Mouse (Mus musculus): ENCODE measurements around the gene Usp20. TPM values are rescaled to one million over a fixed set of nuclear protein-coding genes. Genes with fewer than 3 reads are reported as not detected.
A peak's percentile ranks its signal among the peaks of the same experiment; 100 is the strongest.

The Usp20 gene
- total RNA-seq, 2 experiments from 2014 or later = 5.0 TPM; not detected in 1

DNA sequence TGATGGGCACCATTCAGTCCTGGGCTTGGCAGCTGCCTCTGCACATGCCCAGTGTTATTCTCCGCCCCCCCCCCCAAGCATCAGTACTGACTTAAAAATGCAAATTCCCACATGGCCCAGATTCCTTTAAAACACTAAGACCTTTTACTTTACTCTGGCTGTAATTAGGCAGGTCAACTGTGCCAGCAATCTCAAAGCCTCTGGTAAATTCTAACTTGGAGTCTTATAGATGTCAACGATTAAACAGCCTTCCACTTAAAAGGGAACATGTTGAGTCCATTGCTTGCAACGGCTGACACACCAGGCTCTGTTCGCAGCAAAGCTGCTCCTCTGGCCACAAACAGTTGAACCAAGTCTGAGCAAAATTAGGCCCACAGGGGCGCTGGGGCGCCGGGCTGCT lies 49.9 kb downstream of the Usp20 start:
- no peak for ATAC-seq (replicated peaks; ENCODE audit: low FRiP score, poor library complexity, severe bottlenecking)

DNA sequence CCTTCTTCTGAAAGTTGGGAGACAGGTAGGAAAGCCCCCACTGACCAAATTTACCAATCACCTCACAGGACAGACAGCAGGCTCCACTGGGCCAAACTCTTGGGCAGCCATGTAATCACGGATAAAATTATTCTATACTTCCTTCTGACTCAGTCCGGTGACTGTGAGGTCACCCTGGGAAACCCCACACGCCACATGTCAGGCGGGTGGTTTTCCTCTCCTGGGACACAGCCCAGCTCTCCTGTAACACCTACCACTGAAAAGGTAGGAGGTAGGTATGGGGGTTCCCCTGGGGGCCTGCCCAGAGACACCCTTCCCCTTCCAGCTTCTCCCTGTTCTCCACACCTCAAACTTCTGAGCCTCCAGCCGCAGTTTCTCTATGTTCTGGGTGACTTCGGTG lies 54.7 kb downstream of the Usp20 start:
- ATAC-seq (replicated peaks; ENCODE audit: low FRiP score, poor library complexity, severe bottlenecking) = no peak

DNA sequence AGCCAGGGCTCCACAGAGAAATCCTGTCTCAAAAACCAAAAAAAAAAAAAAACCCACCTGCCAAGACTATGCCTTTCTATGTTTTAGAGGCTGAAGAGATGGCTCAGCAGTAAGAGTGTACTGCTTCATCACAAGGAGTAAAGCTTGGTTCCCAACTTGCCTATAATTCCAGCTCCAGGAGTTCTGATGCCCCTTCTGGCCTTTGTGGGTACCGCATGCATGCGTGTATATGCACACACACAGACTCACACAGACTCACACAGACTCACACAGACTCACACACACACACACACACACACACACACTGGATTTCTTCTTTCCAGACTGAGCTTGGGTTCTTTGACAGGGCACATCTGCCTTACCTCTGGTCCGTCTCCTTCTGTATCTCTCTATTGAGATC lies 58.0 kb downstream of the Usp20 start:
- no peak for ATAC-seq (replicated peaks; ENCODE audit: low FRiP score, poor library complexity, severe bottlenecking)

DNA sequence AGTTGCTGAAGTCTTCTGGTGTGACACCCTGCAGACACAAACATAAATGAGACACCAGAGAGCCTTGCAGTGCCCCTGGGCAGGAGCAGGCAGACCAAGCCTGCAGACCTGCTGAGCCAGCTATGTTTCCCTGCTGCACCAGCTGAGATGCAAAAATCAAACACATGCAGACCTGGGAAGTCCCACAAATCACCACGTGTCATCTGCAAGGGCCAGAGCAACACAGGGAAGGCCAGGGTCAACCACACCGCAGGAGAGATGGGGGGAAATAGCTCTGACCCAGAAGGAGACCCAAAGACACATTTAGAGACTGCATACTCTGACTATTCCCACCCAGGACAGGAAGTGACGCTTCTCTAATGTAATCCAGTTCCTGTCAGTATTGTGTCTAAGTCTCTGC lies 58.4 kb downstream of the Usp20 start:
- no peak for ATAC-seq (replicated peaks; ENCODE audit: low FRiP score, poor library complexity, severe bottlenecking)

DNA sequence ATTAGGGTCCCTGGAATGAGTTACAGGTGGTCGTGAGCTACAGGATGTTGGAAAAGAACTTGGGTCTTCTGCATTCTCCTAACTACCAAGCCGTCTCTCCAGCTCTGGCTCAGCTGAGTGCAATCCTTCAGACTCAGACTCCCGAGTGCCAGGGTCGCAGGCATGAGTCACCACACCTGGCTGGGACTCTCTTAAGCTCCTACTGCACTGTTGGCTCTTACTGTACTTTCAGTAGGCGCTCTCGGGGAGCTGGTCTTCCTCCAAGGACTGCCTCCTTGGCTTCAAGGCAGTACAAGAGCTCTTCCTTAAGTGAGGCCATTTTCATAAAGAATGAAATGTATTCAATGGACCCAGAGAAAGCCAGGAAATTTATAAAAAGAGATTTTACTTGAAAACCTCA lies 59.3 kb downstream of the Usp20 start:
- no peak for ATAC-seq (replicated peaks; ENCODE audit: low FRiP score, poor library complexity, severe bottlenecking)

DNA sequence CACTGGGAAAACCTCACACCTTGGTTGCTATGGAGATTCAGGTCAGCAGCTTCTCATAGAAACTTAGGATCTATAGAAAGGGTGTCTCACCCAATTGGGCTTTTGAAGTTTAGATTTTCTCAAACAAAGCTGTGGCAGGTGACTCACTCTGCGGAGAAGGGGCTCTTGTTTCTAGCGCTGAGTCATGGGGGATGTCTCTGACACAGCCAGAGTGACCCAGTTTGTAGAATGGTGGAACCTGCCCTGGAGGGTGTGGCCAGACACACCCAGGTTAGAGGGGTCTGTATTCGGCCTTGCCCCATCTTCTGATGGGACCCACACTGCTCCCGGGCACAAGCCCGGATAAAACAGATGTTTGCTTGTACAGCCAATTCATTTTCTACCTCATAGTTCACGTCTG lies 60.8 kb downstream of the Usp20 start:
- no peak for ATAC-seq (replicated peaks; ENCODE audit: low FRiP score, poor library complexity, severe bottlenecking)

DNA sequence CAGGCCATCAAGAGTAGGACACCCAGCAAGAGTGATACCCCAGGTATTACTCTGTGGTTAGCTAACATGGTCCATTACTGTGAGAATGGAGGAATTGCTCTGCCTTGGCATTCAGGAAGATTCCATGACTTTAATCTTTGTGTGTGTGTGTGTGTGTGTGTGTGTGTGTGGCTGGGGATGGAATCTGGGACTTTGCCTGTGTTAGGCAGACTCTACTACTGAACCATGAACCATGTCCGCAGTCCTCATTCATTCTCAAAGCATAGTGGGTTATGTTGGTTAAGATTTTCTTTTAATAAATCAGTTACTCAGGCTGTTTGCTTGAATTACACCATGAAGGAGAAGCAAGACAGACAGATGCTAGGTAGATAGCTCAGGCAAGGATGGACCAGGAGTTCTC lies 61.8 kb downstream of the Usp20 start:
- no peak for ATAC-seq (replicated peaks; ENCODE audit: low FRiP score, poor library complexity, severe bottlenecking)

DNA sequence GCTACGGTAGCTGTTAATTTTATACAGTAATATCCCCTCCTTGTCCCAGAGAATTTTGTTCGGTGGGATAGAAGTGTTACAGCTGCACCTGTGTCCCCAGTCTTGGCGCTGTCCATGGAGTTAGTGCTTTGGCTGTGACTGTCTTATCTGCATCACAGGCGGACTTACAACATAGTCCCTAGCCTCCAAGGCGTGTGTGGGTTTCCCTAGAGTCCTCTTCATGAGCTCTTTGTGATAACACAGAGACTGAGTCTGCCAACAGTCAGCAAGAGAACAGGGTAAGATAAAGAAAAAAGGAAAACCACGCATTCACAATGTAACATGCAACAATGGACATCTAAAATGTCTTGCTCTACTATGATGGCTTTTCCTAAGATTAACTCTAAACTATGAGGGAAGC lies 66.0 kb downstream of the Usp20 start:
- no peak for ATAC-seq (replicated peaks; ENCODE audit: low FRiP score, poor library complexity, severe bottlenecking)

DNA sequence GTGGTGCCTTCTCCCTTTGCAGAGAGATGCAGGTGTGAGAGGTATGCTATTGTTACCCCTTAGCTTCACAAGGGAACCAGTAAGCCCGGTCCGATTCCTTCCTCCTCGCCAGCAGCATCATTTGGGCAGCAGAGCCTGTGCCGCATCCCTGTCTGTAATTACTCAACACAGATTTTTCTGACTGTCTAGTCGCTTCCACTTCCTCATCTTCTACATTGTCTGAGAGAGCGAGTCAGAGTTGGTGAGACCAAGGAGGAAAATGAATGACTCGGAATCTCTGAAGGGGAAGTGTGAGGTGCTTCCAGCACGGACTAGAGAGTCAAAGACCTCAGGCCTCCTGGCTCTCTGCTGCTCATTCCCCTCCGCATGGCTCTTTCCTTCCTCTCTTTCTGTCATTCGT lies 70.4 kb downstream of the Usp20 start:
- no peak for ATAC-seq (replicated peaks; ENCODE audit: low FRiP score, poor library complexity, severe bottlenecking)

DNA sequence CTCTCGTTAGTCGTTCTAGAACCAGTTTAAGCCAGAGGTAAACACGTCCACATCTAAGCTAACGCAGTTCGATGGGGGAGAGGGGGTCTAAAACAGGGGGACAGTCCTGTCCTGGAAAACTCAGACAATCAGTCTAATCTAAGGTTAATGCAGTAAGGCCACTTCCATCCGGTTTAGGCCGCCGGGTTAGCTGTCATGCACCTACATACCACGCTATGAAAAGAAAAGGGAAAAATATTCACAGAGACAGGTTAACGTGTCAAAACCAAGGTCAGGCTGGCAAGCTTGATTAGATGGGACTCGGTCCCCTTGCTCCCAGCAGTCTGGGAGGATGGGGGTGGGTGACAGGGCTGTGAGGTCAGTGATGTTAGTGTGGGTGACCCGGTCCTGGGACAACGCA lies 71.3 kb downstream of the Usp20 start:
- no peak for ATAC-seq (replicated peaks; ENCODE audit: low FRiP score, poor library complexity, severe bottlenecking)

DNA sequence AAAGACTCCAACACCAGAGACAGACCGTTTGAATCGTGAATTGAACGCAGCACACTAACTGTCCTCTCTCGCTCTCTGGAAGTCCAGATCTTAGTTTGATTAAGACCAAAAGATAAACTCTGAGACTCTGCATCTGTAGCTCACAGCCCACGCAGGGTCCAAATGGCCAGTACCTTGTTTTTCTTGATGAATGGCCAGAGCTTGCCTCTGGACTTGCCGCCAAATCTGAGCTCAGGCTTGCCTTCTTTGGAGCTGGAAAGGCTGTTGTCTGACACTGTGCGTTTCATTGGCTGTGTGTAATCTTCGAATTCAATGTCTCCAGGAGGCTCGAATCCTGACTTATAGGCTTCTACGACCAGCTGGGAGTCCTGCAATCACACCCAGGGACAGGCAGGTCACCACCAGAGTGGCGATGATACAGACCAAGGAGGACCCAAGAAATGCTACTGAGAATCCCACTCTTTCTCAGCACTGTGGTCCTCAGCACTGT lies 71.8 kb downstream of the Usp20 start:
- ATAC-seq (replicated peaks; ENCODE audit: low FRiP score, poor library complexity, severe bottlenecking) = no peak

DNA sequence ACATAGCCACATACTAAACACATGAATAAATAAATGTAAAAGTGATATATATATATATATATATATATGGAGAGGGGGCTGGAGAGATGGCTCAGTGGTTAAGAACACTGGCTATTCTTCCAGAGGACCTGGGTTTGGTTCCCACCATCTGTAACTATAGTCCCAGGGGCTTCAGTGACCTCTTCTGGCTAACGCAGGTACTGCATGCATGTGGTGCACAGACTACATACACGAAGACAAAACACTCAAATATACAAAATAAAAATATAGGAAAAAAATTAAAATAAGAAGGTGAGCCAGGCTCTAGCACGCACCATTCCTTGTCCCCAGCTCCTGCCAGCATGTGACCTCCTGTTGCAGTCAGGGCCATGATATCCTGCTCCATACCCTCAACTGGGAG lies 74.0 kb downstream of the Usp20 start:
- ATAC-seq (replicated peaks; ENCODE audit: low FRiP score, poor library complexity, severe bottlenecking) = no peak

DNA sequence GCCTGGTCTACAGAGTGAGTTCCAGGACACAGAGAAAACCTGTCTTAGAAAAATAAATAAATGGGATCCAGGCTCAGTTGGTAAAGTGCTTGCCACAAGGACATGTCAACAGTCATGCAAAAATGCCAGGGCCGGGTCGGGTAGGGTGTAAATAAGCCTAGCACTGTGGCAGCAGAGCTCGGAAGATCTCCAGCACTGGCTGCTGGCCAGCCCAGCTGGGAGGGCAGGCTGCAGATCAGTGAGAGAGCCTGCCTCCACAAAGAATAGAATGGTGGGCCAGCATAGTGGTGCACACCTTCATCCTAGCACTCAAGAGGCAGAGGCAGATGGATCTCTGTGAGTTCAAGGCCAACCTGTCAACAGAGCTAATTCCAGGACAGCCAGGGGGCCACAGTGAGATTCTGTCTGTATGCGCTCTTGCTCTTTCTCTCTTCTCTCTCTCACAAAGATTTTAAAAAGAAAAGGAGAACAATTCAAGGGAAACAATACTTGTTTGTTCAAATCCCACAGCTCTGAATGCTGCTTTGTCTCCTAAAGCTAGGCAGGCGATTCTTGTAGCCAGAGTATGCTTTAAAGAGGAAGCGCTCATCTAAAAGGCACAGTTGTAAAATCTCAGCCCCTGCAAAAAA lies 75.6 kb downstream of the Usp20 start:
- ATAC-seq (replicated peaks; ENCODE audit: low FRiP score, poor library complexity, severe bottlenecking) = no peak

DNA sequence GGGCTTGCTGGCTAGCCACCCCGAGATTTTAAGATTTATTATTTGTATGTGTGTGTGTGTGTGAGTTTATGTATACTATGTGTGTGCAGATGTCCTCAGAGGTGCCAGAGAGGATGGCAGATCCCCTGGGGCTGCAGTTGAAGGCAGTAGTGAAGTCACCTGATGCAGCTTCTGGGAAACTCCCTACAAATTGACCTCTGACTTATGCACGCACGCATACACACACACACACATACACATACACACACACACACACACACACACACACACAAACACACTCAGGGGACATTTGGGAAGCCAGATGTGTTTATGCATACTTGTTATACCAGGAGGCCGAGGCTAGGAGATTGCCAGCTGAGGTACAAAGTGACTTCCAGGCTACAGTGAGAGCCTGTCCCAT lies 76.4 kb downstream of the Usp20 start:
- no peak for ATAC-seq (replicated peaks; ENCODE audit: low FRiP score, poor library complexity, severe bottlenecking)

DNA sequence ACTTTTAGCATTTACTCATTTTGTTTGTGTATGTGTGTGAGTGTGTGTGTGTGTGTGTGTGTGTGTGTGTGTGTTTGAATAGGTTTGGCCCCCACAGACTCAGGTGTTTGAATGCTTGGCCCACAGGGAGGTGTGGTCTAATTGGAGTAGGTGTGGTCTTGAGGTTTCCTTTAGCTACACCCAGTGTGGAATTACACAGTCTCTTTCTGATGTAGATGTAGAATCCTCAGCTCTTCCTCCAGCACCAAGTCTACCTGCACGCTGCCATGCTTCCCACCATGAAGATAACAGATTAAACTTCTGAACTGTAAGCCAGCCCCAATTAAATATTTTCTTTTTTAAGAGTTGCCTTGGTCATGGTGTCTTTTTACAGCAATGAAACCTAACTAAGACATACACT lies 78.2 kb downstream of the Usp20 start:
- ATAC-seq (replicated peaks; ENCODE audit: low FRiP score, poor library complexity, severe bottlenecking) = no peak

DNA sequence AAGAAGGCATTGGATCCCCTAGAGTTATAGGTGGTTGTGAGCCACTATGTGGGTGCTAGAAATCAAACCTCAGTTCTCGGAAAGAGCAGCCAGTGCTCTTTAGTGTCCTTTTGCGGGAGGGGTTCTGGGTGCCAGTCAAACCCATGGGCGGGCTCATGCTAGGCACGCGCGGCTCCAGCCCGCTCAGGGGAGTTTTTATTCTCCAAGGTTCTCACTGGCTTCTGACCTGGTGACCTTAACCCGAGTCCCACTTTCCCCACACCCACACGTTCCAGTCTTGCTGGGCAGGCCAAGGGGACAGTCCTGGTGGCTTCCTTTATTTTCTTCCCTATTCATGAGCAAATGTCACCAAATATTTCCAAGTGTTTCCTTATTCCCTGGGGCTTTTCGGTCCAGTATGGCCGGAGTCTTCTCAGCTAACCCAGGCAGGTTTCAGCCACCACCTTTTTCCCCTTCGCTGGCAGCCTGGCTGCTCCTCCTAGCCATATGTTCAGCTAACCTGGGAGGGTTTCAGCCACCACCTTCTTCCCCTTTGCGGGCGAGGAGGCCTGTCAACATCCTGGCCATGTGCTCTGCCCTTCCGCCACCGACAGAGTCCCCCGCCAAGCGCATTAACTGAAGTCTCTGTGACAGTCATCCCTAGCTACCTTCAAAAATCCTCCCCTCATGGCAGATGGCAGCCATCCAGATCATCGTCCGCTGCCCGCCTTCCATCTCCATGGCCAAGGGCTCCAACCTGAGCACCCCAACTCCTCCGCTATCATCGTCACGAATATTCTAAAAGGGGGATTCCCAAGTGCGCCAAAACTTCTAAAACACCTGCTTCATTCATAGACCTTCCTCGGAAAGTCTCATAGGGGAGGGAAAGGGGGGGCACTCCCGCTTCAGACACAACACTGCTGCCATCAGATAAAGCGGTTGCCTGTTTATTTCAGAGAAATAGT lies 79.0 kb downstream of the Usp20 start:
- peak; percentile 64 for ATAC-seq (replicated peaks; ENCODE audit: low FRiP score, poor library complexity, severe bottlenecking)

DNA sequence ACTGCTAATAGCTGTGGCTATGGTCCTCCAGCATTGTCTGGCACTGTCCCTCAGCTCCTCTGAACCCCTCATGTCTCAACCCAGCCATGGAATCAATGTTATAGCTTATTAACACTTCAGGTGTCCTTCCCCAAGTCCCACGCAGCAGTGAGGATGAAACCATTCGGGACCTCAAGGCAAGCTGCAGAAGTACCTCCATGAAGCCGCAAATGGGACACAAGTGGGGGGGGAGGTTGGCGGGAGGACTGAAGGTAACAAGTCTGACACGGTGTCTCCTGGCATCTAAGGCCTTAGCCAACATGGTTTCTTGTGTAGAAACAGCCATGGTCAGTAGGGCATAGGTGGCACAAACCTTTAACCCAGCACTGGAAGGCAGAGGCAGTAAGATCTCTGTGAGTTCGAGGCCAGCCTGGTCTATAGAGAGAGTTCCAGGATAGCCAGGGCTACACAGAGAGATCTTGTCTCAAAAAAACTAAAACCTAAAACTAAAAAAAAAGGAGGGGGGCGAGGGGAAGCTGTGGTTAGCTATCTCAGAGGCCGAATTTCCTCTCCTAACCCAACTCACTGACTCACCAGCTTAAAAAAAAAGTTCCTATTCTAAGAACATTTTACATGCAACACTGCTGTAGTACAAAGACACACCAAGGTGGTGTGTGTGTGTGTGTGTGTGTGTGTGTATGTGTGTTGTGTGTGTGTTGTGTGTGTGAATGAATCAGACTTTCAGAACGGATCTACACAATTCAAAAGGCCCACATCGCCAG lies 80.0 kb downstream of the Usp20 start:
- ATAC-seq (replicated peaks; ENCODE audit: low FRiP score, poor library complexity, severe bottlenecking) = no peak

DNA sequence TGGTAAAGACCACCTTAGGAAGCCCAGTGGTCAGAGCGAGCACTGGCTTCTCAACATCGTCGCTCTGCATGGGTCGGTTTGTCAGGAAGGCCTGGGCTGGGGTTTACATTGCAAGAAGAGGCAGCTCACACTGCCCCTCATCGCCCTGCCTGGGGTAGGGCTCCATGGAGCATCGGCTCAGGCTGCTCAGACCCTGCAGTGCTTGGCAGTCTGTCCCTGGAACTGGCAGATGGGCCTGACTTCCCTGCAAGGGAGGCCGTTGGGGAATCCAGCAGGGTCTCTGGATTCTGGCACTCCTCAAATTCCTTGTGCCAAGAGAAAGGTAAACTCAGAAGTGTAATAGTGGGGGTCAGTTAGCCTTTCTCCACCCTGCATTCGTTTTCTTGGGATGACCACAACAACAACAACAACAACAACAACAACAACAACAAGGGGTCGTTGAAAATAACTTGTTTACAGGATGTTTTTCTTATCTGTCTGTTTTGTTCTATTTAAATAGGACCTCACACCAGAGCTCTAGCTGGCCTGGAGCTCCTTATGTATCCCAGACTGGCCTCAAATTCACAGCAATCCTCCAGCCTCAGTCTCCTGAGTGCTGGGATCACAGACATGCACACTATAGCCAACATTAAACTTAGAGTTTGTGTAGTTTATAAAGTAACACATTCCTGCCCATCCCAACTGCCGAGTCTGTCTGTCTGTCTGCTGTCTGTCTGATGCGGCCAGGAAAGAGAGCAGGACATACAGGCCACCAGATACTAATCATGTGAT lies 84.1 kb downstream of the Usp20 start:
- no peak for ATAC-seq (replicated peaks; ENCODE audit: low FRiP score, poor library complexity, severe bottlenecking)

DNA sequence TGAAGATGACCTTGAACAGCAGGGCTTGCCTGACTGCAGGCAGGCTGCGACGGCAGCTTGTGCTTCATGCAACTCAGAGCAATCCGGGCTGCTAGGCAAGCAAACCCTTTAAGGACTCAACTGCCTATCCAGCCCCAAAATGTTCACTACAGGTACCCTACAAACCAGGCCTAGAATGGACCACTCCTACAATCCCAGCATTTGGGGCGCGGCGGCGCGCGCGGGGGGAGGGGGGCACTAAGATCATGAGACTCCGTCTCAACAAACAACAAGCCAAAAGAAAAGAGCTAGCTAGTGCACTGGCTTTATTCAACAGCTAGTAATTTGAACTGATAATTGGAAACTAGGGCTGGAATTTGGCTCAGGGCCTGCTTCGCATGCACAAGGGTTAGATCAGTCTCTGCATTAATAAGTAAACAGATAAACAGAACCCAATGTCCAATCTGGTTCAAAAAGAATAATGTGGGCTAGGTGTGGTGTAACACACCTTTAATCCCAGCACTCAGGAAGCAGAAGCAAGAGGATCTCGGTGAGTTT lies 85.0 kb downstream of the Usp20 start:
- no peak for ATAC-seq (replicated peaks; ENCODE audit: low FRiP score, poor library complexity, severe bottlenecking)
